Mouse (Mus musculus) right cerebral cortex, adult 2 months (tissue): ENCODE measurements at regions not wholly inside any gene's neighbourhood (a gene's known extent, or its start where the extent isn't known, plus 50 kb on each side); places are given as distances from the start of the nearest gene placed in this dataset.

ENCODE experiments used
- DNase-seq, 2 experiments: peaks; one replicate each; pipeline ENCODE4 v3.0.0; 2021 to 2022; ENCODE audit warnings: low spot score in 2 of 2

GRCm38 (mm10) chr14:111149653-111150052, 394.7 kb upstream of the Slitrk6 start:
- peak; percentile 41 to 65 for DNase-seq

GRCm38 (mm10) chr14:111116600-111116999, 361.7 kb upstream of the Slitrk6 start:
- DNase-seq, result no peak

- no peak for DNase-seq
Observed at GRCm38 (mm10) chr14:111103579-111103978, 348.6 kb upstream of the Slitrk6 start.

GRCm38 (mm10) chr14:111100257-111100656, 345.3 kb upstream of the Slitrk6 start:
- DNase-seq, result peak in 1 of 2 experiments; percentile 2

- no peak for DNase-seq
Observed at GRCm38 (mm10) chr14:111096229-111096628, 341.3 kb upstream of the Slitrk6 start.

- no peak for DNase-seq
Observed at GRCm38 (mm10) chr14:111074517-111074916, 319.6 kb upstream of the Slitrk6 start.

- DNase-seq, result no peak
Observed at GRCm38 (mm10) chr14:111073529-111073928, 318.6 kb upstream of the Slitrk6 start.
